Mouse (Mus musculus) cerebellum, postnatal 14 days (tissue): ENCODE data around the gene Dusp7.
A peak's percentile ranks its signal among the peaks of the same experiment; 100 is the strongest.

Experiments used
- DNase-seq, 2 experiments: peaks; one replicate each; pipeline ENCODE4 v3.0.0; 2021; ENCODE audit warnings: mixed read lengths in 2 of 2

Dusp7 gene

DNA sequence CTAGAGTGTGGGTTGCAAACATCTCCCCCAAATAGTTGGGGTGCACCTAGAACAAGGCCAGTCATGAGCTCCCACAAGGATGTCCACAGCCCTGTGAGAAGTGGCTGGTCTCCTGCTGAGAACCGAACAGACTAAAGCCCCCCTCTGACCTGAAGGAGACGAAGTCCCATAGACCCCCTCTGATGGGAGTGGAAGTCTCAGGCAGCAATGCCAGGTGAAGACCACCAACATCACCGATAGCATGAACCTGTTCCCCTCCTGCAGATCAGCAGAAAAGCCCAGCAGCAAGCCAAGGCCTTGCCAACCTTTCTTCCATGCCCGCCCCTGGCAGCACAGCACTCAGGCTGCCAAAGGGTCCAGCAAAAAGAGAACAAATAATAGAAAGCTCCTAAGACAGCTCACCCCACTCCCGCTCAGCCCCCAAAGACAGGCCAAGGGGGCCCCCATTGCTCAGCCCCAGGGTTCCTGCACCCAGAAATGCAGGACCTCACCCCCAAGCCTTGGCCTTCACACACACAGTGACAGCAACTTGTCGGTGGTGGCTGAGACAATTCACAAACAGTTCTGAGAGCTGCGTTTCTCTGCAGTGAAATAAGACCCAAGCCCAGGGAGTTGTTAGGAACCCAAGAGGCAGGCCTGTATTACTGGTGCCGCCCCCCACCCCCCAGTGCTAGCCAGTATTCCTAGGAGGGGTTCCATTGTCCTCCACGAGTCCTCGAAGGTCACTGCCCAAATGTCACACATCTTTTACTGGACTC is 13.0 kb upstream of the Dusp7 start:
- DNase-seq = no peak

DNA sequence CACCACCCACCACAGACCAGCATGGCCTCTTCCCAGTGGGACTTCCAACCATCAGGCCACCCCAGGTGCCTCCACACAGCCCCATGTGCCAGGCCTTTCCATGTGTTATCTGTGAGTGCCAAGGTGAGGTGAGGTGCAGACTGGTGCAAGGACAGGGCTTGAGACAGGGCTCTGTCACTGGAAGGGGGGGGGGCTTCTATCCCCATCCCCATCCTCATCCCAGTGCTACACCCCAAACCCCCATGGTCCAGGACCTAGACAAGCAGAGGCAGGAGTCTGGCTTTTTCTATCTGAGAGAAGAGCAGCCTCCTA is 12.5 kb upstream of the Dusp7 start:
- no peak for DNase-seq

DNA sequence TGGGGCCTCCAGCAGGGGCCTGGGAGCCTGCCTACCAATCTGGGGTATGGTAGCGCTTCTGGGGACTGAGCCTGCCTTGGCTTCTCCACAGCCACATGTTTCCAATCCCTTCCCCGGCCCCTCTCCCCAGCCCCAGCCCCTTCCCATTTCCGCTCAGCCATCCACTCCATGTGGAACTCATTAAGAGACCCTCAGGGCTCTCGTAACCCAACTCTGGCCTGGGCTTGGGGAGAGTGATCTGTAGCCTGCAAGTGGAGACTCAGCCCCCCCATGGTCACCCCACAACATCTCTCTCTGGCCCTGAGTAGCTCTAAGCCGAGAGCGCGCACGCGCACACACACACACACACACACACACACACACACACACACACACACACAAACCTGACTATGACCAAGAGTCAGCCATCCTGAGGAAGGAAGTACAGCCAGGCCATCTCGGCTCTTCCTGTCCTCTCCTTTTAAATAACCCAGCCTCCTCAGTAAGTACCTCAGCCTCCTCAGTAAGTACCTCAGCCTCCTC is 12.0 kb upstream of the Dusp7 start:
- no peak for DNase-seq

DNA sequence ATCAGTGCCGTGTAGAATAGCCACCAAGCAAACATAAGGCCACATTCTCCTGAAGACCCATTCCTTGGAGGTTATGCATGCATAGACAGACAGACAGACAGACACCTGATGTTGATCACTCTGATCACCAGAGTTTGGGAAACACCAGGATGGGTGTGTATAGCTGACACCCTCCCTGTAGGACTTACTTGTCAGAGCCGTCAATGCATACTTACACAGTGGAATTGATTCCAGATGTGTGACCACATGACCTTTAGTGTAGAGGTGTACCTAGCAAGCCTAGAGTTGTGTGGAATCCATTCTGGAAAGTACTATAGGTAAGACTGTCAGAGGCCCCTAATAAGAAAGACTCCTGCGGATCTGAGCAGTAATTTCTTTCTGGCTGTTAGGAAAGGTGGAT is 11.3 kb upstream of the Dusp7 start:
- no peak for DNase-seq

DNA sequence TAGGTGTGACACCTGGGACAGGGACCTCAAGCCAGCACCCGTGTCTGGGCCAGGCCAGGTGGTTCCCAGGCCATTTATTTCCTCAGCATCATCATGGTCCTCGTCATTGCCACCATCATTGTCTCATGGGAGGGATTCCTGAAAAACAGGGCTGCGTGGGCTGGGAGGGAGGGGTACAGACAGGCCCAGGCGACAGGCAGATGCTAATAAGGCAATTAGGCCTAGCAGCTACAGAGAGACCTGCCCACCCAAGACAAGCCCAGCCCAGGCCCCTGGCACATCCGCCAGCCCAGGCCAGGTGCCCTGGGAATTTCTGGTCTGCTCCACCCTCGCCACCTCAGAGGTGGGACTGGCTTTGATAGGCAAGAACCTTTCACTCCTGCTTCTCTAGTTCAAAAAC is 9.1 kb upstream of the Dusp7 start:
- no peak for DNase-seq

DNA sequence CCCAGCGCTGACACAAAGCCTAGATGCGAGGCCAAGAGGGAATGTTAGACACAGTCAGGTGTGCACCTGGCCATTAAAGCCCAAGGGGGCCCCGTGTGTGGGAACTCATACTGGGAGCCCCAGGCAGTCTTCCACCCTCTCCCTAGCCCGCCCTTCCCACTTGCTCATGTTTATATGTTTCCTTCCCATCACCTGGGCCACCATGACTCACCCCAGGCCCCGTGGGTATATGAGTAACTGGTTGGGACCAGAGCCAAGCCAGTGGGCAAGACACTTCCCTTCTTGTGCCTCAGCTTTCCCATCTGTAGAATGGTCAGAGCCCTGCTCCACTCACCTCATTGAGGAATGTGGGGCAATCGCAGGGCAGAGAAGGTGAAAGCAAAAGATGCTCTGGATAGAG is 7.3 kb upstream of the Dusp7 start:
- DNase-seq = no peak

DNA sequence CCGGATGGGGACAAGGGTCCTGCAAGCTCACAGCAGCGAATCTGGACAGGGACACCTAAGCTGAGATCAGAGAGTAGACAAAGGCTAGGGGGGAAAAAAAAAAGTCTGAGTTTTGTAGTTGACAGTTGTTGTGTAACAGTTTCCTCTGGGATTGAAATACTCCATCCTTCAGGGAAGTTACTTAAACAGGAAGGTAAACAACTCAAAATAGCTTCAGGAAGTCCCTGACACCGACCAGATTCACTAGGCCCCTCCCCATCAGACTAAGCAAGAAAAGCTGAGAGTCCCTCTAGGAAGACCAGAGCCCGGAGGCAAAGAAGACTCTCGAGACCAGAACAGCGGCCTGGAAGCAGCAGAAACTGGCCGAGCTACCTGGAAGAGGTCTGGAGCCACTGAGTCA is 3.1 kb upstream of the Dusp7 start:
- no peak for DNase-seq

- no peak for DNase-seq
Observed at GRCm38 (mm10) chr9:106366188-106366587, 2.2 kb upstream of the Dusp7 start.

GRCm38 (mm10) chr9:106367001-106367400 is 1.4 kb upstream of the Dusp7 start:
- no peak for DNase-seq

DNA sequence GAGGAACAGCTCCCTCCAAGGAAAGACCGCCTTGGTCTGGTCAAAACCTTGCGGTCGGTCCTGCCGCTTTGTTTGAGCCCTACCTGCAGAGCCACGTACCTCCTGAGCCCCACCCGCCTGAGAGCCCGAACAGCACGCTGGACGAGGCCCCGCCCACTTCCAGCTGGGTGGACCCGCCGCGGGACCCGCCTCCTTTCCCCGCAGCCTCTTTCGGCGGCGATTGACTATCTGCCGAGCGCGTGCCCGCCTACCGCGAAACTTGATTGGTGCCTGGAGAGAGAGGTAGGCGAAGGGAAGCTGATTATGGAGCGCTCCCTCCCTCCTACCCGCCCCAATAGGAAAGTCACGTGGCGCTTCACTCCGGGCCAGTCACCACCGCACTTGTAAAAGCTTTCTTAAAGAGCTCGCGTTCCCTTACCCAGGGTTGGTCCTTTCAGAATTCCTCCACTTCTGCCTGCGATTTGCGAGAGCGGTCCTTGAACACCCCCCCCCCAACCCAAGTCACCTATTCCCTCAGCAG is 780 bp upstream of the Dusp7 start:
- DNase-seq = peak; percentile 97 to 98

DNA sequence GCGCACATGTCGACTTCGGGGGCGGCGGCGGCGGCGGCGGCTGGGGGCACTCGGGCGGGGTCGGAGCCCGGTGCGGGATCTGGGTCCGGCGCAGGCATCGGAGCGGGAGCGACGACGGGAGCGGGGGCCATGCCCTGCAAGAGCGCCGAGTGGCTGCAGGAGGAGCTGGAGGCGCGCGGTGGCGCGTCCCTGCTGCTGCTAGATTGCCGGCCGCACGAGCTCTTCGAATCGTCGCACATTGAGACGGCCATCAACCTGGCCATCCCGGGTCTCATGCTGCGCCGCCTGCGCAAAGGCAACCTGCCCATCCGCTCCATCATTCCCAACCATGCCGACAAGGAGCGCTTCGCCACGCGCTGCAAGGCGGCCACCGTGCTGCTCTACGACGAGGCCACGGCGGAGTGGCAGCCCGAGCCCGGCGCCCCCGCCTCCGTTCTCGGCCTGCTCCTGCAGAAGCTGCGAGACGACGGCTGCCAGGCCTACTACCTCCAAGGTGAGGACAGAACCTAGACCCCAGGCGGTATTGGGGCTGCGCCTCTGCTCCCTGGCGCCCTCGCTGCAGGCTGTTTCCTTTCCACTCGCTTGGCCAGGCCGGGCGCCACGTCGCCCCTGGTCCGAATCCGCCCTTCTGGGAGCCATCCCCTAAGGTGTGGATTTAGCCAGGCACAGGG is 534 bp downstream of the Dusp7 start:
- peak; percentile 89 to 91 for DNase-seq

DNA sequence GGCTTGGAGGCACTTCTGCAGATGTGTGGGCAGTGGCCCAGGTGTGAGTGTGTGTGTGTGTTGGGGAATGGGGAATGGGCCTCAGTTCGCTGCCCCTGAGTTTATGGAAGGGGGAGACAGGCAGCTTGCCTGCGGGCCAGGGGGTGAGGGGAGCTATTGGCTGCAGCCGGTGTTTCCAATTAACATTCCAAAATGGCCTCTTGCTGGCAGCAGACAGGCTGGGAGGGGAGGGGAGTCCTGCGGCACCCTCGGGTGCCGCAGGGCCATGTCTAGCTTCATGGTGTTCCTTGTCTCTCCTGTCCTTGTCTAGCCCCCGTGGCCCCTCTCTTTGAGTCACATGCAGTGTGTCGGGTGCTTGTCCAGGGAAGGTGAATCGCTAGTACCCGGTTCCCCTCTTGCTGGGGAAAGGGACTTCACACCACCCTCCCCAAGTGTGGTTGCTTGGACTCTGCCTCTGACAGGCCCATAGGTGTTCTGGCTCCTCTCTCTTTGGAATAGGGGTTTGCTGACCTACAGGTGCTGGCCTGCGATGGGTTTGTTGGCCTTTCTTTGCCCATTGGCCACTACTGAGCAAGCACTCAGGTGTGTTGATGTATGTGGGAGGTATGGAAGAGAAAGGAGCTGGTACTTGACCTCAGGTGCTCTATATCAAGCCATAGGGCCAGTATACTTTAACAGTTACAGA is 1.5 kb downstream of the Dusp7 start:
- peak; percentile 52 to 61 for DNase-seq

DNA sequence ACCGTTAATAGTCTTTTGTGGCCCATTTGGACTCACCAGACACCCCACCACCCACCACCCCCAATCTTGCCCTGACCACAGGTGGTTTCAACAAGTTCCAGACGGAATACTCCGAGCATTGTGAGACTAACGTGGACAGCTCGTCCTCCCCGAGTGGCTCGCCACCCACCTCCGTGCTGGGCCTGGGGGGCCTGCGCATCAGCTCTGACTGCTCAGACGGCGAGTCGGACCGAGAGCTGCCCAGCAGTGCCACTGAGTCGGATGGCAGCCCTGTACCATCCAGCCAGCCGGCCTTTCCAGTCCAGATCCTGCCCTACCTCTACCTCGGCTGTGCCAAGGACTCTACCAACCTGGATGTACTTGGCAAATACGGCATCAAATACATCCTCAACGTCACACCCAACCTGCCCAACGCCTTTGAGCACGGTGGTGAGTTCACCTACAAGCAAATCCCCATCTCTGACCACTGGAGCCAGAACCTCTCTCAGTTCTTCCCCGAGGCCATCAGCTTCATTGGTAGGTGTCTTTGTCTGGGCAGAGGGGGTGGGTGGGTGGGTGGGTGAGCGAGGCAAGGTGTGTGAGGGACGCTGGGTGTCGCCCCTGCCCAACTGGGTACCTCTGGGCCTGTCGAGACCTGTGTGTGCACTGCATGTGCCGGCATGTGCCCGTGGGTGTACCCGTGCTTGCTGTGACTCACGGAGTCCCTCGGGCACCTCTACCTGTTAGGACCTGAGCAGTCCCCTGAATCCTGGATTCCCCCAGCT is 2.4 kb downstream of the Dusp7 start:
- no peak for DNase-seq

DNA sequence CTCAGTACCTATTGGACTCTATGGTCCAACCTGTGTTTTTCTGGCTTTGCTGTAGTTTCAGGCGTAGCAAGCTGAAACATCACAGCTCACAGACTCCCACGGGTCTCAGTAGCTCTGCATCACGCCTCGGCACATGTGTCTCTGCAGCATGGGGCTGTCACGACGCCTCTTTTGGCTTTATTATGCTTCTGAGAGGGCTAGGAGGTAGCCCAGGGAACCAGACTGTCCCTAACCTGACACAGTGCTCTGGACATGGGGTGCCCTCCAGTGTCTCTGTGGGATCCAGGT is 2.9 kb downstream of the Dusp7 start:
- no peak for DNase-seq

DNA sequence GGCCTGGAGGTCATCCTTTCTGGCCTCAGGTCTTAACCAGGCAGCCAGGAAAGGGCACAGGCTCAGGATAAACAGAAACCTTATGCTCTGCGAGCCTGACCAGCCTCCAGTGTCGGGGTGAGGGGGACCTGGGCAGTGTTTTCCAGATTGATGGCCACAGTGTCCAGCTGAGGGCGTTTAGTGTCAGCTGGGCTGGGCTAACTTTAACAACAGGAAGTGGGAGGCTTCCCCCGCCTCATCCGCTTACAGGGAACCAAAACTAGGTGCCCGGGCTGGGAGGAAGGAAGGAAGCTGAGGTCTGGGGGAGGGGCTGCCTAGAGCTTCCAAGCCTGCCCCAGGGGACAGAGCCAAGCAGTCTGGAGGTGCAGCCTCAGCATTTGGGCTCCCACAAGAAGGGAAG is 3.3 kb downstream of the Dusp7 start:
- DNase-seq = peak in 1 of 2 experiments; percentile 34

- DNase-seq = no peak
Observed at GRCm38 (mm10) chr9:106372431-106373412, 4.3 kb downstream of the Dusp7 start.

DNA sequence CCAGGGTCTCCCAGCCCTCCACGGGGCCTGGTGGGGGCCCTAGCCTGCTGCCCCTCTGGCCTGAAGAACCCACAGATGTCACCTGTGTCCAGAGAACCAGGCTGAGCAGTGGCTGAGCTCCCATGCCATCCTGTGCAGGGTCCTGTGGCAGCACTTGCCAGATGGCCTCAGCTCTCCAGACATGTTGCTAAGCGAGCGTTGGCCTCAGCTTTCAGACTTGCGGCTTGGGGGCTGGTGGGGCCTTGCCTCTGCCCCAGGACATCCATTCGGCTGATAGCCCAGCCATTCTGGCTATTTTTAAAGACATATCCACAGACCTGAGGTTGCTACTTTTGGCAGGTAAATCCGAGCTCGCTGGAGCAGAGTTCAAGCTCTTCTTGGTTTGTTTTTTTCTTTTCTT is 5.5 kb downstream of the Dusp7 start:
- peak in 1 of 2 experiments; percentile 31 for DNase-seq

- peak in 1 of 2 experiments; percentile 31 for DNase-seq
Observed at GRCm38 (mm10) chr9:106377247-106377646, 8.8 kb downstream of the Dusp7 start.

DNA sequence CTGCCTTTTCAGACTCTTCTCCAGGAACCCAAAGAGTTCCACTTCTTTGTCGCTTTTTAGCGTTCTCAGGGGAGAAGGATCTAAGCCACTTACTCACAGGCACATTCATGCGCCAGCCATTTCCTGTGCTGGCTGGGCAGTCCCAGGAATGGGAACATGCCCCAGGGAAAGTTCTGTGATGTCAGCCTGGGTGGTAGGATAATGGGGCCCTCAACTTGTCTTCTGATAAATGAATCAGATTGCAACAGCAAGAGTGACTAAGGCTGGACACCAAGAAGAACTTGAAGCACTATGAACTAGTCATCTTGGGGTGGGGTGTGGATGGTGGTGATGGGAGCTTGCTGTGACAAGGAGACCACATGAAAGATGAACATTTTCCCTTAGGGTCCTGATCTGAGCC is 9.6 kb downstream of the Dusp7 start:
- DNase-seq = no peak

DNA sequence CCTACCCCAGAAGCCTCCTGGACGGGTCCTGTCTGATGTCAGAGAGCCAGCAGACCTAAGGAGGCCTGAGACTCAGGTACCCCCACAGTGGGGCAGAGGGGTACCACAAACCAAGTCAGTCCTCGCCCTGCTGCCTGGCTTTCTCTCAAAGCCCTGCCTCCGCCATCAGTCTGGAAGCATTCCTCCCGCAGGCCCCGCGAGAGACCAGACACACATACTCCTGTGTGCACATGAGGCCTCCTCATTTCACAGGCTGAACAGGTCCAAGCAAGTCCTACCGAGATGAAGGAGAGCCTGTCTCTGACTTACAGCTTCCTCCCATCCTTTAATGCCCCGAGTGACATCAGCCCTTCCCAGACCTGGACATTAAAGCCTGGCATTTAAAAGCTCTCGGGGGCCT is 10.3 kb downstream of the Dusp7 start:
- no peak for DNase-seq

- DNase-seq = no peak
Observed at GRCm38 (mm10) chr9:106386181-106386864, 17.9 kb downstream of the Dusp7 start.
